19 mouse cellular contexts compared by ENCODE assay signal in genomic region chr14:117767861-117768260, GRCm38 (mm10).
DNase-seq lines count a peak whose midpoint lies in the region; TF ChIP-seq lines count a peak whose summit lies in the region.
"Had no signal": no experiment of that assay in that cellular context is flagged by ENCODE, and none has a peak within 500 bp of the region (broad histone marks: within the 10 kb centered on the region; RNA-seq: fewer than 3 reads in every experiment).

No protein-coding gene starts in this region.

- H3K79me2 ChIP-seq in heart, adult 2 months (replicated peaks; ENCODE audit: control insufficient read depth, insufficient read depth, low read length): no peaks in the 10 kb centered on the region

- no peak for TF ChIP-seq POLR2A in heart, adult 2 months (IDR thresholded peaks at IDR 0.05; ENCODE audit: insufficient read depth, low read depth, low read length)

- no peaks in the 10 kb centered on the region for H3K36me3 ChIP-seq in heart, adult 2 months (ENCODE audit: control insufficient read depth, insufficient read depth, low read length)
- H3K36me3 ChIP-seq: embryonic facial prominence, embryonic 13.5 days; embryonic facial prominence, embryonic 15.5 days; forebrain, embryonic 10.5 days; forebrain, embryonic 12.5 days had no signal

- H3K27me3 ChIP-seq in heart, adult 2 months (ENCODE audit: control insufficient read depth, insufficient read depth, low read length): no peaks in the 10 kb centered on the region
- H3K27me3 ChIP-seq: embryonic facial prominence, embryonic 13.5 days; embryonic facial prominence, embryonic 15.5 days; forebrain, embryonic 12.5 days had no signal

- H3K27ac ChIP-seq in heart, adult 2 months: no peak overlapping the region
- H3K27ac ChIP-seq: embryonic facial prominence, embryonic 13.5 days; embryonic facial prominence, embryonic 15.5 days; forebrain, embryonic 10.5 days; forebrain, embryonic 12.5 days had no signal

- 65% methylated on average over 4 of the region's 4 CpGs for WGBS in heart, adult 2 months

- peak; percentile 11 for DNase-seq in heart, adult 18-20 months
- no peak for DNase-seq in heart, adult 2 months
- peak; percentile 4 to 6 for DNase-seq in heart, adult 9 months (ENCODE audit: low spot score in 2 of 2)
- no peak for DNase-seq in heart, postnatal 36 days
- DNase-seq: adrenal gland, adult 2 months; adrenal gland, postnatal 10 days; adrenal gland, postnatal 25 days; cerebellum, adult 11 months; cerebellum, adult 18-20 months; cerebellum, adult 8-10 months; cerebellum, adult 9-11 months; cerebellum, postnatal 14 days; cerebellum, postnatal 36 days; embryo, embryonic 11 days had no signal

- no peaks in the 10 kb centered on the region for H3K4me1 ChIP-seq in heart, adult 2 months (ENCODE audit: control insufficient read depth, insufficient read depth, low read length)
- H3K4me1 ChIP-seq: embryonic facial prominence, embryonic 13.5 days; embryonic facial prominence, embryonic 15.5 days; forebrain, embryonic 12.5 days had no signal

- H3K4me3 ChIP-seq in heart, adult 2 months: no peak overlapping the region
- H3K4me3 ChIP-seq: embryonic facial prominence, embryonic 13.5 days; embryonic facial prominence, embryonic 15.5 days; erythroblast, embryonic 14.5 days; forebrain, embryonic 10.5 days; forebrain, embryonic 12.5 days had no signal

- no peak for TF ChIP-seq EP300 in heart, adult 2 months (IDR thresholded peaks at IDR 0.05; ENCODE audit: insufficient read depth, low read depth, low read length)

- no peak overlapping the region for H3K9ac ChIP-seq in heart, adult 2 months (ENCODE audit: low read depth, low read length)
- H3K9ac ChIP-seq: embryonic facial prominence, embryonic 13.5 days; embryonic facial prominence, embryonic 15.5 days; forebrain, embryonic 12.5 days had no signal

- intact Hi-C loops in heart, adult 2 months (cut with DNase I): no loop called here
- intact Hi-C loops in heart, postnatal 36 days (cut with DNase I): no loop called here

- TF ChIP-seq CTCF in heart, adult 2 months (IDR thresholded peaks at IDR 0.05): no peak

Comparison
In these comparisons a context has a peak if more than half of its experiments do, and no peak if none do; other contexts are left out.
1. DNase-seq: peak in heart, adult 18-20 months (2 of 2) and heart, adult 9 months (2 of 2); none in heart, adult 2 months (0 of 2) and heart, postnatal 36 days (0 of 2).